Mouse (Mus musculus): ENCODE results near the gene Atp2b1.

DNA sequence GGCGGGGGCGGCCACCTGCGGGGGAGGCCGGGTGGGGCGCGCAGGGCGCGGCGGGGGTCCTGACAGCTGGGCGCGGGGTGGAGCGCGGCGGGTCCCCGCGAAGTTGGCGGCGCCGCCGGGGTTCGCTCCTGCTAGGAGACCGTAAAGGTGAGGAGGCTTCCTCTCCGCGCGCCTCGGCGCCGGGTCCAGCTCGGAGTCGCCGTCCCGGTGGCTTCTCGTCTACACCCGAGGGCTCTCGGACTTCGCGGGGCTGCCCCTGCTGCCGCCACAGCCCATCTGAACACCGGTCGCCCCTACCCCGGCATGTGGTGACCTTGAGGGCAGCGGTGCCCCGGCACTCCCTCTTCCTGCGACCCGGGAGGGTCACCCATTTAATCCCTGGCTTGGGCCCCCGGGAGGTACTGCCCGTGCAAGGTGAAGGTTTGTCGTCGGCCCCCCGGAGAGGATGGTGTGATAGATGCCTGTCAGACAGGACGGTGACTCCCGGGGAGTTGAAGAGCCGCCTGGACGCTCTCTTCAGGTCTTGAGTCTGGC is 1.3 kb downstream of the Atp2b1 start:
- TF ChIP-seq GATA1 (IDR thresholded peaks at IDR 0.05; ENCODE audit: borderline replicate concordance, low read length) (no peak), FLI1 (IDR thresholded peaks at IDR 0.05; ENCODE audit: low read length) (no peak)
